Mouse (Mus musculus): Measurements from ENCODE around the gene Fcho2. TPM values are rescaled to one million over a fixed set of nuclear protein-coding genes. Genes with fewer than 3 reads are reported as not detected.
"Not testable (repeated sequence)": the region's sequence is repeated elsewhere in the genome, so short reads cannot be mapped to it uniquely, and the experiment has no call there.

Fcho2 gene
- polyA plus RNA-seq, 1 experiment from 2014 or later: 43.1 TPM

- H3K9ac ChIP-seq: no peak overlapping the region
- H3K4me3 ChIP-seq: no peak overlapping the region
- ATAC-seq (ENCODE audit: borderline replicate concordance, extremely low read depth, low FRiP score, low TSS enrichment): no peak
- H3K27me3 ChIP-seq: no peaks in the 10 kb centered on the region
- WGBS: 61% methylated on average over 4 of the region's 4 CpGs
- H3K9me3 ChIP-seq: no peaks in the 10 kb centered on the region
- H3K27ac ChIP-seq: peak overlapping the region; percentile 72; the same call in 1 of the 2 replicates
- no peaks in the 10 kb centered on the region for H3K36me3 ChIP-seq
- H3K4me1 ChIP-seq: peaks cover 24% of the 10 kb centered on the region
- no peak overlapping the region for H3K4me2 ChIP-seq
These were observed 3.0 kb upstream of the Fcho2 start for GRCm38 (mm10) chr13:98818205-98818604.

GRCm38 (mm10) chr13:98817766-98818165 is 2.5 kb upstream of the Fcho2 start:
- Histone ChIP-seq H3K4me3 (no peak overlapping the region), H3K36me3 (no peaks in the 10 kb centered on the region), H3K9me3 (no peaks in the 10 kb centered on the region), H3K27me3 (no peaks in the 10 kb centered on the region), H3K27ac (no peak overlapping the region), H3K9ac (no peak overlapping the region), H3K4me1 (peaks cover 27% of the 10 kb centered on the region), H3K4me2 (no peak overlapping the region)
- no peak for ATAC-seq (ENCODE audit: borderline replicate concordance, extremely low read depth, low FRiP score, low TSS enrichment)
- 44% methylated on average over 4 of the region's 4 CpGs for WGBS

GRCm38 (mm10) chr13:98816981-98817660 is 1.9 kb upstream of the Fcho2 start:
- not testable (repeated sequence) for H3K9me3 ChIP-seq; H3K9ac ChIP-seq; H3K27me3 ChIP-seq; ATAC-seq (ENCODE audit: borderline replicate concordance, extremely low read depth, low FRiP score, low TSS enrichment); H3K4me2 ChIP-seq; H3K36me3 ChIP-seq; H3K27ac ChIP-seq; H3K4me3 ChIP-seq
- 67% methylated on average over 4 of the region's 4 CpGs for WGBS
- H3K4me1 ChIP-seq: peaks cover 27% of the 10 kb centered on the region

GRCm38 (mm10) chr13:98816571-98816970 is 1.3 kb upstream of the Fcho2 start:
- WGBS: 83% methylated on average over 9 of the region's 9 CpGs
- Histone ChIP-seq H3K27me3 (no peaks in the 10 kb centered on the region), H3K9me3 (no peaks in the 10 kb centered on the region), H3K4me1 (peaks cover 27% of the 10 kb centered on the region), H3K4me3 (no peak overlapping the region), H3K36me3 (no peaks in the 10 kb centered on the region), H3K9ac (no peak overlapping the region), H3K4me2 (no peak overlapping the region), H3K27ac (no peak overlapping the region; the same call in 1 of the 2 replicates)
- ATAC-seq (ENCODE audit: borderline replicate concordance, extremely low read depth, low FRiP score, low TSS enrichment): no peak

GRCm38 (mm10) chr13:98814275-98815040 is 791 bp downstream of the Fcho2 start:
- peak overlapping the region; percentile 93 for H3K9ac ChIP-seq
- H3K36me3 ChIP-seq: no peaks in the 10 kb centered on the region
- peak; percentile 41 for ATAC-seq (ENCODE audit: borderline replicate concordance, extremely low read depth, low FRiP score, low TSS enrichment)
- peak overlapping the region; percentile 84 for H3K4me3 ChIP-seq
- peak overlapping the region; percentile 53 for H3K4me2 ChIP-seq
- peaks cover 21% of the 10 kb centered on the region for H3K4me1 ChIP-seq
- no peaks in the 10 kb centered on the region for H3K9me3 ChIP-seq
- under 1% methylated on average over 79 of the region's 81 CpGs for WGBS
- H3K27me3 ChIP-seq: no peaks in the 10 kb centered on the region
- peak overlapping the region; percentile 98 for H3K27ac ChIP-seq

- Histone ChIP-seq H3K27me3 (no peaks in the 10 kb centered on the region), H3K9ac (peak overlapping the region; percentile 93), H3K4me2 (peak overlapping the region; percentile 53), H3K27ac (no peak overlapping the region), H3K36me3 (no peaks in the 10 kb centered on the region), H3K4me3 (peak overlapping the region; percentile 84), H3K9me3 (no peaks in the 10 kb centered on the region), H3K4me1 (peaks cover 14% of the 10 kb centered on the region)
- ATAC-seq (ENCODE audit: borderline replicate concordance, extremely low read depth, low FRiP score, low TSS enrichment): no peak
- WGBS: 16% methylated on average over 12 of the region's 12 CpGs
These were observed 1.5 kb downstream of the Fcho2 start for GRCm38 (mm10) chr13:98813596-98814274.

- no peak for ATAC-seq (ENCODE audit: borderline replicate concordance, extremely low read depth, low FRiP score, low TSS enrichment)
- H3K9me3 ChIP-seq: no peaks in the 10 kb centered on the region
- peaks cover 13% of the 10 kb centered on the region for H3K4me1 ChIP-seq
- no peaks in the 10 kb centered on the region for H3K27me3 ChIP-seq
- no peak overlapping the region for H3K9ac ChIP-seq
- H3K36me3 ChIP-seq: no peaks in the 10 kb centered on the region
- WGBS: 57% methylated on average over 2 of the region's 2 CpGs
- peak overlapping the region; percentile 84 for H3K4me3 ChIP-seq
- H3K4me2 ChIP-seq: peak overlapping the region; percentile 53
- no peak overlapping the region for H3K27ac ChIP-seq
These were observed 2.1 kb downstream of the Fcho2 start for GRCm38 (mm10) chr13:98813167-98813566.

GRCm38 (mm10) chr13:98812285-98812684 is 3.0 kb downstream of the Fcho2 start:
- peaks cover 13% of the 10 kb centered on the region for H3K4me1 ChIP-seq
- H3K4me3 ChIP-seq: no peak overlapping the region
- ATAC-seq (ENCODE audit: borderline replicate concordance, extremely low read depth, low FRiP score, low TSS enrichment): no peak
- H3K4me2 ChIP-seq: no peak overlapping the region
- H3K36me3 ChIP-seq: no peaks in the 10 kb centered on the region
- H3K9ac ChIP-seq: no peak overlapping the region
- H3K9me3 ChIP-seq: no peaks in the 10 kb centered on the region
- WGBS: 57% methylated on average over 4 of the region's 4 CpGs
- no peak overlapping the region for H3K27ac ChIP-seq
- no peaks in the 10 kb centered on the region for H3K27me3 ChIP-seq

- no peak overlapping the region for H3K4me2 ChIP-seq
- H3K9me3 ChIP-seq: no peaks in the 10 kb centered on the region
- no peak overlapping the region for H3K27ac ChIP-seq
- no peak overlapping the region for H3K9ac ChIP-seq
- H3K36me3 ChIP-seq: no peaks in the 10 kb centered on the region
- WGBS: 45% methylated on average over 6 of the region's 6 CpGs
- no peaks in the 10 kb centered on the region for H3K27me3 ChIP-seq
- ATAC-seq (ENCODE audit: borderline replicate concordance, extremely low read depth, low FRiP score, low TSS enrichment): no peak
- peaks cover 8% of the 10 kb centered on the region for H3K4me1 ChIP-seq
- no peak overlapping the region for H3K4me3 ChIP-seq
These were observed 5.1 kb downstream of the Fcho2 start for GRCm38 (mm10) chr13:98810143-98810542.

- no peak overlapping the region for H3K27ac ChIP-seq
- peaks cover 3% of the 10 kb centered on the region; the same call in 1 of the 2 replicates for H3K36me3 ChIP-seq
- ATAC-seq (ENCODE audit: borderline replicate concordance, extremely low read depth, low FRiP score, low TSS enrichment): no peak
- H3K27me3 ChIP-seq: no peaks in the 10 kb centered on the region
- H3K4me1 ChIP-seq: peaks cover 8% of the 10 kb centered on the region
- WGBS: 78% methylated on average over 1 of the region's 1 CpGs
- H3K9ac ChIP-seq: no peak overlapping the region
- no peaks in the 10 kb centered on the region for H3K9me3 ChIP-seq
- H3K4me2 ChIP-seq: no peak overlapping the region
- H3K4me3 ChIP-seq: no peak overlapping the region
These were observed 6.2 kb downstream of the Fcho2 start for GRCm38 (mm10) chr13:98809087-98809486.

GRCm38 (mm10) chr13:98804480-98804879 is 10.8 kb downstream of the Fcho2 start:
- Histone ChIP-seq H3K4me2 (no peak overlapping the region), H3K9ac (no peak overlapping the region), H3K27me3 (no peaks in the 10 kb centered on the region), H3K4me1 (no peaks in the 10 kb centered on the region), H3K4me3 (no peak overlapping the region), H3K9me3 (no peaks in the 10 kb centered on the region; the same call in 1 of the 2 replicates), H3K27ac (no peak overlapping the region), H3K36me3 (peaks cover 32% of the 10 kb centered on the region)
- ATAC-seq (ENCODE audit: borderline replicate concordance, extremely low read depth, low FRiP score, low TSS enrichment): no peak
- 87% methylated on average over 1 of the region's 1 CpGs for WGBS

- no peak overlapping the region for H3K27ac ChIP-seq
- no peaks in the 10 kb centered on the region; the same call in 1 of the 2 replicates for H3K9me3 ChIP-seq
- no peak for ATAC-seq (ENCODE audit: borderline replicate concordance, extremely low read depth, low FRiP score, low TSS enrichment)
- WGBS: 70% methylated on average over 4 of the region's 4 CpGs
- no peak overlapping the region for H3K9ac ChIP-seq
- no peaks in the 10 kb centered on the region for H3K27me3 ChIP-seq
- peaks cover 39% of the 10 kb centered on the region for H3K36me3 ChIP-seq
- no peaks in the 10 kb centered on the region for H3K4me1 ChIP-seq
- H3K4me2 ChIP-seq: no peak overlapping the region
- no peak overlapping the region for H3K4me3 ChIP-seq
These were observed 11.6 kb downstream of the Fcho2 start for GRCm38 (mm10) chr13:98803699-98804098.
